Mouse (Mus musculus) hindbrain, embryonic 10.5 days (tissue): Measurements from ENCODE around the gene Zfp661. TPM values are rescaled to one million over a fixed set of nuclear protein-coding genes. Genes with fewer than 3 reads are reported as not detected.

ENCODE experiments used
- DNase-seq: peaks from one replicate; pipeline ENCODE4 v3.0.0-alpha.2; 2017; ENCODE audit warnings: low spot score
- H3K27ac ChIP-seq: fragments of 300-500 bp; sonication (generic); 2 replicates; pipeline ENCODE4 v1.5.1; 2016; ENCODE audit warnings: mild to moderate bottlenecking, moderate library complexity
- H3K27me3 ChIP-seq: fragments of 300-500 bp; sonication (generic); 2 replicates; pipeline ENCODE4 v1.6.1; 2016; ENCODE audit warnings: mild to moderate bottlenecking; ENCODE audit not compliant: poor library complexity, insufficient read depth, severe bottlenecking
- H3K36me3 ChIP-seq: fragments of 300-500 bp; sonication (generic); 2 replicates; pipeline ENCODE4 v1.6.1; 2016; ENCODE audit warnings: mild to moderate bottlenecking, moderate library complexity
- H3K4me1 ChIP-seq: fragments of 300-500 bp; sonication (generic); replicated peaks from 2 replicates; pipeline ENCODE4 v1.6.1; 2016; ENCODE audit warnings: mild to moderate bottlenecking
- H3K4me3 ChIP-seq: fragments of 300-500 bp; sonication (generic); 2 replicates; pipeline ENCODE4 v1.5.1; 2016; ENCODE audit warnings: mild to moderate bottlenecking, moderate library complexity
- H3K9me3 ChIP-seq: fragments of 300-500 bp; sonication (generic); 2 replicates; pipeline ENCODE4 v1.6.1; 2016; ENCODE audit warnings: mild to moderate bottlenecking, moderate library complexity
- WGBS: fragments of 180-500 bp; shearing (Covaris S2); methylation state at CpG from one replicate; pipeline ENCODE4 v1.1.7; 2016; 5-methylcytosine and 5-hydroxymethylcytosine counted together
- polyA plus RNA-seq: library from polyadenylated mRNA; unstranded; fragments of >200 nt; fragmentation: Nextera tagmentation; extraction: Ambion mirVana; gene quantifications from 2 replicates; pipeline ENCODE4 v1.2.1, GENCODE M21; 2016

Zfp661 gene
- polyA plus RNA-seq = 8.0 and 8.3 TPM in 2 replicates

DNA sequence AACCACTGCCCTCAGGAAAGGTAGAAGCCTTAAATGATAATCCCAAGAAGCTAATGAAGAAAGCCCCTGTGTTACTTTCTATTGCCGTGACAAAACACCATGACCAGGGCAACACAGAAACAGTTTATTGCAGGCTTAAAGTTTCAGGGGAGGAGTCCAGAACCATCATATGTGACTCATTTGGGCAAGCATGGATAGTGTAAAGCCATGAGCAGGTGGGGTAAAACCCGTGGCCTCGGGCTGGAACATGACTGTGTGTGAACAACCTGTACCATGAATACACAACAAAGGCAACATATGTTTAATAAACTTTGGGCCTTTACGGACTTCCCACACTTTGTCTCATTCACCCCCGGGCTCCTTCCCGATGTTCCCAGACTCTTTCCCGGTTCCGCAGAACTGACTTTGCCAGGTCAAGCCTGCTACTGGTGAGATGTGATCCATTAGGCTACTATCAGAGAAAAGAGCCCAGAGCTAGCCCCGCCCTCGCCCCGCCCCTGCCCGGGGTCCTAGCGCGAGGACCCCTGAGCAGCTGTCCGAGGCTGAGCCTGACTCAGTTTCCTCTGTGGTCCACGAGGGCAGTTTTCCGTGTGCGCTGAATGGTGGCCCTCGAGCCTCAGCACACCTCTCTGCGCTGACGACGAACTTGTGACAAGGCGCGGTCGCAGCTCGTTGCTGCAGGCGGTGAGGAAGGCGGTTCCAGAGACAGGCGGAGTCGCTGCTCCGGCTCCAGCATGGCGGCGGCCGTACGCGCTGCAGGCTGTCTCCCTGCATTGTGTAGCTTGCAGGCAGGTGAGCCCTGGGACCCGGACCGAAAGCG lies at the start of gene Zfp661, which contains the start of gene Mrps5:
TSS of gene Zfp661 (minus strand) at position 401 of the 820 bp plus-strand sequence.
TSS of gene Mrps5 (plus strand) at position 529 of the 820 bp plus-strand sequence.
- no peaks in the 10 kb centered on the region for H3K9me3 ChIP-seq
- no peaks in the 10 kb centered on the region for H3K27me3 ChIP-seq
- H3K4me3 ChIP-seq = peak within 1 kb of the TSS; percentile 84
- WGBS = 5% methylated on average over 39 of the region's 39 CpGs
- peaks cover 12% of the 10 kb centered on the region; the same call in 1 of the 2 replicates for H3K36me3 ChIP-seq
- H3K27ac ChIP-seq = peak within 1 kb of the TSS; percentile 100
- H3K4me1 ChIP-seq = peaks cover 36% of the 10 kb centered on the region
- DNase-seq = peak; percentile 91

DNA sequence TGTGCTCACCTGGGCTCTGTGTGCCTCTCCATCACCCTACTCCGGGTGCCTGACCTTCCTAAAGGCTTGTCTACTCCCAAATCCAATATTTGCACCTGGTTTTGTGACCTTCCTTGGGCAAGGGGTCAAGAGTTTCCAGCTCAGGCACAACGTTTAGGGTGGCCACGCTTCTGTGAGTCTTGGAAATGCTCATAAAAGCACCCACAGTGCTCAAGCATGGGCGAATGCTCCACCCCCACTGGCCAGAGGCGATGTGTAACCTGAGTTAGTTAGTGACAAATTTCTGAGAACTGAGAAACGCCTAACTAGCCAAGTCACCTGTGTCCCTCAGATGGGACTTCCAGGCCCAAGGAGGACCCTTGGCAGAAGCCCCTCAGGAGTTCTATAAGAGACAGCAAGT lies 48.7 kb upstream of the Zfp661 start:
- Histone ChIP-seq H3K27ac (no peak overlapping the region), H3K4me3 (no peak overlapping the region), H3K9me3 (no peaks in the 10 kb centered on the region), H3K36me3 (no peaks in the 10 kb centered on the region), H3K27me3 (no peaks in the 10 kb centered on the region), H3K4me1 (no peaks in the 10 kb centered on the region)
- DNase-seq = no peak
- 75% methylated on average over 6 of the region's 6 CpGs for WGBS

DNA sequence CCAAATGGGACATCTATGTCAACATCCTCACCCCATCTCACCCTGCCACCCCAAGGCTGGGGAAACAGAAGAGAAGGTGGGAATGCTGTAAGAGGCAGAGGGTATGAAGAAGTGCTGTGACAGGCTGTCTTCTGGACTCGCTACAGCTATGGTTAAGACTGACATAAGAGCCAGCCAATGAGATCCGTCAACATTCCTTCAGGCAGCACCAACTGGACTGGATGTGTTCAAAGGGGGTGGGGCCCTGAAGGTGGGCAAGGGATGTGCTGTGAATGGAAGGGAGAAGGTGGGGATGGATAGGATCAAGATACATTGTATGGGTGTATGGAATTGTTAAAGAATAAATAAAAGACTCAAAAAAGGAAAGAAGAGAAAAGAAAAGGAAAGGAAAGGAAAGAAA lies 45.7 kb upstream of the Zfp661 start:
- Histone ChIP-seq H3K4me1 (peaks cover 4% of the 10 kb centered on the region), H3K27ac (no peak overlapping the region)
- 66% methylated on average over 2 of the region's 2 CpGs for WGBS

DNA sequence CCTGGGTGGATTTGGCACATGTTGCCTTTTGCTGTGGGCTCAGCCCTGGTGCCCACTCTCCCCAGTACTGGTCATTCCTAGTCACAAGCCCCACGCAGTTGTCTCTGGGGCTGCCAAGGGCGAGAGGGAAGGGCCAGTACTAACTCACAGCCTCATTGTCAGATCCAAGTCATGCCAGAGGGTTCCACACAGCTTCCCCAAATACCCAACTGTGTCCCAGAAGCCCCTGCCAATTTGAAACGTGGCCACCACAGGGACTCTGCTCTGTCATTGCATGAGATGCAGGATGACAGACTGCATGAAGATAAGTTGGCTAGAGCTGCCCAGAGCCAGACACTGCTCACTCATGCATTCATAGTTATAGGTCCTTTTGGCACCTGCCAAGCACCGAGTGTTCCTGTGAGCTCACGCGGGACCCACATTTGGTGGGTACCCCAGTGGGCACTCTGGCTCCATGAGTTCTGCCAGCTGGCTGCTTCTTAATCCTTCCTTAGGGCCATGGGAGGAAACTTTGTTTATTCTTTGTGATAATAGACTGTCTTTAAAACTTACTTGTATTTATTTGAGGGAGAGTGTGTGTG lies 41.2 kb upstream of the Zfp661 start:
- no peaks in the 10 kb centered on the region for H3K27me3 ChIP-seq
- 82% methylated on average over 6 of the region's 6 CpGs for WGBS
- peaks cover 11% of the 10 kb centered on the region for H3K4me1 ChIP-seq
- no peak for DNase-seq
- no peak overlapping the region for H3K4me3 ChIP-seq
- H3K36me3 ChIP-seq = no peaks in the 10 kb centered on the region
- H3K9me3 ChIP-seq = no peaks in the 10 kb centered on the region
- H3K27ac ChIP-seq = no peak overlapping the region; the same call in 1 of the 2 replicates

More for the DNA sequence above, 45.7 kb upstream of the Zfp661 start:
- no peak for DNase-seq
- Histone ChIP-seq H3K36me3 (no peaks in the 10 kb centered on the region), H3K4me3 (no peak overlapping the region), H3K27me3 (no peaks in the 10 kb centered on the region), H3K9me3 (no peaks in the 10 kb centered on the region)

DNA sequence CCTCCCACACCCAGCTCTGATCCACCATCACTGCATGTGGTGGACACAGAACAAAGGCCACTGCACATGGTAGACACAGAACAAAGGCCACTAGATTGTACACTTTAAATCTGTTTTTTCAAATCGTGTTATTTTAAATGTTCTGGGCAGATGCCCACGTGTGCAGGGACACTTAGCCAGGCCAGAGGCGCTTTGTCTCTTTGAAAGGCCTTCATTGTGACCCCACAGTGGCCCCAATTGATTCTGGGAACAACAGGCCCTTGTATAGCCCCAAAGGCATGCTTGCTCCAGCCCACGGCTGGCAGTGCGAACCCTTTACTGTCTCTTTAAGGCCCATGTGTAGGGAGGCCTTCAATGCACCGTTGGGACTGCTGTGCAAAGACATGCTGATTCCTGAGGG lies 40.5 kb upstream of the Zfp661 start:
- 45% methylated on average over 6 of the region's 6 CpGs for WGBS

DNA sequence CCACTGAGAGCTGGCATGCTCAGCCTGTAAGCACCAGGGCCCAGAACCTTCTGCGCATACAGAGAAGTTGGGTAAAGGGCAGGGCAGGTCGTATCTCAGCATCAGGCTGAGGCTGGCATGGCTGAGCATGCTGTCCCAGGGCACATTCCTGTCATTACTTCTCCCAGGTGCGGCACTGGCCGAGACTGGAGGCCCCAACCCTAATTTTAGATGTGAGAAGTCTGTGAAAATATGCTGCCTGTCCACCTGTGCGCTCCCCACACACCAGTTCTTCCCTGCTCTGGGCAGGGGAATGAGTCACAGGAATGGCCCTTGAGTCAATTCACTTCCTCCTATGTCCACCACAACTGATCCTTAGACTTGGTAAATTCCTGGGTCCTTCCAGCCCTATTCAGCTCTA lies 38.8 kb upstream of the Zfp661 start:
- Histone ChIP-seq H3K4me1 (peaks cover 11% of the 10 kb centered on the region), H3K27ac (no peak overlapping the region), H3K9me3 (no peaks in the 10 kb centered on the region), H3K36me3 (no peaks in the 10 kb centered on the region), H3K27me3 (no peaks in the 10 kb centered on the region), H3K4me3 (no peak overlapping the region)
- no peak for DNase-seq
- 79% methylated on average over 5 of the region's 5 CpGs for WGBS

More for the DNA sequence above, 40.5 kb upstream of the Zfp661 start:
- DNase-seq = peak; percentile 29
- Histone ChIP-seq H3K4me1 (peaks cover 11% of the 10 kb centered on the region), H3K27ac (peak overlapping the region; percentile 35; the same call in 1 of the 2 replicates), H3K4me3 (no peak overlapping the region), H3K27me3 (no peaks in the 10 kb centered on the region), H3K9me3 (no peaks in the 10 kb centered on the region), H3K36me3 (no peaks in the 10 kb centered on the region)

DNA sequence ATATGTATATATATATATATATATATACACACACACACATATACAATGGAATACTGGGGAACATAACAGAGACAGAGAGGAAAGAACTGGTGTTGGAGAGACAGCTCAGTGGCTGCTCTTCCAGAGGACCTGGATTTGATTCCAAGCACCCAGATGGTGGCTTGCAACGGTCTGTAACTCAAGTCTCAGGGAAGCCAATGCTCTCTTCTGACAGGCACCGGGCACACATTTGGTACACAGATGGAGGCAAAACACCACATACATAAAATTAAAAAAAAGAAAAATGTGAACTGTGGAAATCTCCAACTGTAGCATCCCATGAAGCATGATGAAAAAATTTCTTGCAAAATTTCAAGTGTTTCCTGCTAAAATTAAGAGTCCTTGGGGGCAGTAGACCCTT lies 37.9 kb upstream of the Zfp661 start:
- no peaks in the 10 kb centered on the region for H3K9me3 ChIP-seq
- no peak overlapping the region for H3K4me3 ChIP-seq
- H3K36me3 ChIP-seq = no peaks in the 10 kb centered on the region
- H3K4me1 ChIP-seq = peaks cover 11% of the 10 kb centered on the region
- DNase-seq = no peak
- no peak overlapping the region for H3K27ac ChIP-seq
- WGBS = 90% methylated on average over 2 of the region's 2 CpGs
- H3K27me3 ChIP-seq = no peaks in the 10 kb centered on the region

DNA sequence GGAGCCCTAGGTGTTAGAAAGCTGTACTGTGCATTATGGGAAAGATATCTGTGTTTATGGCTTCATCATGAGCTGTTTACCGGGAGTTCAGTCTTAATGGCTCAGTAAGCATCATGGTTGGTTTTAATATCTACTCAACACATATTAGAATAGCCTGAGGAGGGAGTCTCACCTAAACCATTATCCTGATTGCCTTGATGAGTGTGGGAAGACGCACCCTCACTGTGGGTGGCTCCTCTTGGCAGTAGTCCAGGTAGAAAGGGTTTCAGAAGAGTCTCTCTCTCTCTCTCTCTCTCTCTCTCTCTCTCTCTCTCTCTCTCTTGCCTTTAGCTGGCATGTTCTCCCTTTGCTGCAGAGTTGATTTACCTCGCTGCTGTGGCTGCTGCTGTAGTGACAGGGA lies 35.2 kb upstream of the Zfp661 start:
- H3K4me1 ChIP-seq = peaks cover 2% of the 10 kb centered on the region
- H3K27me3 ChIP-seq = no peaks in the 10 kb centered on the region
- WGBS = 63% methylated on average over 3 of the region's 3 CpGs

DNA sequence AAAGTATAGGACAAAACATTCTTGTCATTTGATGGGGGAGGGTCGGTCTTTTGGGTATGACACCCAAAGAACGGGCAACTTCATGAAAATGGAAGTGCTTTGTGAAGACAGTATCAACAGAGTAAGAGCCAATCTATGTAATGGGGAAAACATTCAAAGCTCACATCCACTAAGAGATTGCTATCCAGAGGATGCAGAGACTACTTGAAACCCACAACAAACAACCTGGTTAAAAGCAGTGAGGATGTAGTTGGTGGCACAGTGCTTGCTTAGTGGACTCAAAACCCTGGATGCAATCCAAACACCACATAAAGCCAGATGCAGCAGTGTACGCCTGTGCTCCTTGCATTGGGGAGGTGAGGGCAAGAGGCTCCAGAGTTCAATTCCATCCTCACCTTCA lies 32.4 kb upstream of the Zfp661 start:
- DNase-seq = no peak
- Histone ChIP-seq H3K27ac (no peak overlapping the region), H3K4me3 (no peak overlapping the region), H3K9me3 (no peaks in the 10 kb centered on the region), H3K4me1 (no peaks in the 10 kb centered on the region), H3K27me3 (no peaks in the 10 kb centered on the region), H3K36me3 (no peaks in the 10 kb centered on the region)
- WGBS = 88% methylated on average over 3 of the region's 3 CpGs

More for the DNA sequence above, 35.2 kb upstream of the Zfp661 start:
- Histone ChIP-seq H3K27ac (no peak overlapping the region), H3K4me3 (no peak overlapping the region), H3K9me3 (no peaks in the 10 kb centered on the region), H3K36me3 (no peaks in the 10 kb centered on the region)
- no peak for DNase-seq

DNA sequence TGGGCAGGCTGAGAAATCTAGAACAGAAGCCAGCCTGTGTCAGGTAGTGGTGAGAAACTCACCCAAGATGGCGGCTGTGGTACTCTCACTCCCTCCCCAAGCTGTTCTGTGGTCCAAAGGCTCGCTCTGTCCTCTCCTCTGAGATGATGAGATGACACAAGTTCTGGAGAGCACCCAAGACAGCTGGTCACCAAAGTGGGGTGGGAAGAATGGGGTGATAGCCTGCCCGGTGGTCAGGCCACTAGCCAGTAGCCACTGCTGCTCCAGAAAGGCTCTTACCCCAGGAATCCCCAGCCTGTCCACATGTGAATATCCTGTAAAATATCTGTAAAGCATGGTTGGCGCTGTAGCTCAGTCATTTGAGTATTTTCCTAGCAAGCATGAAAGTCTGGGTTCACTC lies 25.4 kb upstream of the Zfp661 start:
- no peak overlapping the region for H3K27ac ChIP-seq
- no peaks in the 10 kb centered on the region for H3K9me3 ChIP-seq
- WGBS = 90% methylated on average over 4 of the region's 4 CpGs
- no peaks in the 10 kb centered on the region for H3K27me3 ChIP-seq
- H3K4me3 ChIP-seq = no peak overlapping the region
- no peak for DNase-seq
- H3K36me3 ChIP-seq = no peaks in the 10 kb centered on the region
- peaks cover 27% of the 10 kb centered on the region for H3K4me1 ChIP-seq

DNA sequence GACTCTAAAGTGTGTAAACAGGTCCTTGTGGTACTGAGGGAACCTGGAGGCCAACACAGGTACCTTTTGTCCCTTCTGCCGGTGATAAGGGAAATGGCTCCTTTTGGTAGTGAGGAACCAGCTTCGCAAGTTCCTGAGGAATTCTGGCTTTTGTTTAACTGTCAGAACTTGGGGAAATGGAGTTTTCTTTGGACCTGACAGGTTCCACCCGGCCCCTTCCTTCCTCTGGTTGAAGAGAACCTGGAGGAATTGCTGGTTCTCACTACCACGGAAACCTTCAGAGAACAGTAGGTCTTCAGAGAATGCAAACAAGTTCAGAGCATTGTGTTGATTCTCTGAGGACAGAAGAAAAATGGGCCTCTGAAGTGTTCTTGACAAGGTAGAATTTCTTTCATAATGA lies 24.5 kb upstream of the Zfp661 start:
- H3K27ac ChIP-seq = no peak overlapping the region
- 86% methylated on average over 4 of the region's 4 CpGs for WGBS
- no peak for DNase-seq
- no peaks in the 10 kb centered on the region for H3K9me3 ChIP-seq
- H3K4me3 ChIP-seq = no peak overlapping the region
- peaks cover 4% of the 10 kb centered on the region for H3K36me3 ChIP-seq
- peaks cover 27% of the 10 kb centered on the region for H3K4me1 ChIP-seq
- no peaks in the 10 kb centered on the region for H3K27me3 ChIP-seq

DNA sequence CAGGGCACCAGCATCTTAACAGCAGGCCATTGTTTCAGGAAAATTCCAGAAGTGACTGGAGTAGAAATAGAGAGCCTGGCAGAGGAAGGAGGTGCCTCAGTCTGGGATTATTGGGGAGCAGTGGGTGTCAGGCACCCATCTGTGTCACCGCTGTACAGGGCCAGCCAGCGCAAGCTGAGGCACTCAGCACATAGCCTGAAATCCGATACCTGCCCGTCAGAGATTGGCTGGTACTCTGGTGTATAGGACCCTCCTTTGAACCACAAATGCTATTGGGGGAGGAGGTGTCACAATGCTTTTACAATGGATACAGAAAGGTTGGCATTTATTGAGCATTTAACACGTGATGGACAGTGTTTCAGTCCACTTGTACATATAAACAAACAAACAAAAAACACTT lies 22.1 kb upstream of the Zfp661 start:
- Histone ChIP-seq H3K27me3 (no peaks in the 10 kb centered on the region), H3K9me3 (no peaks in the 10 kb centered on the region), H3K4me1 (peaks cover 27% of the 10 kb centered on the region), H3K27ac (no peak overlapping the region), H3K4me3 (no peak overlapping the region), H3K36me3 (peaks cover 28% of the 10 kb centered on the region)
- 6% methylated on average over 5 of the region's 5 CpGs for WGBS
- DNase-seq = no peak

DNA sequence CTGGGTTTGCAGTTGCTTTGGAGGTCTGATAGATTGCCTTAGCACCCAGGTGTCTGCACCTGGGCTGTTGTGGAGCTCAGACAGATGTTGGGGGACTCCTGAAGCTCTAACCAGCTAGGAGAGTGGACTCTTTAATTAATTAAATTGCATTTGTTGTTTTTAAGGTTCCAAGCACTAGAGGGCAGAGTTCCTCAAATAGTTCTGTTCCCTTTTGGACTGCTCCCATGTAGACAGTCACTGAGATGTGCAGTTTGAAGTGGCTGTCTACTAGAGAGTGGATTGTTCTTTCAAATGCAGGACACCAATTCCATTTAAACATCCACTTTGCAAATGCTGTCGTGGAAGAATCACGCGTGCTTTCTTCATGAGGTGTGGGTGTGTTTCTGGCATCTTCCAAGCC lies 21.3 kb upstream of the Zfp661 start:
- Histone ChIP-seq H3K27me3 (no peaks in the 10 kb centered on the region), H3K27ac (no peak overlapping the region), H3K4me1 (peaks cover 27% of the 10 kb centered on the region), H3K4me3 (no peak overlapping the region), H3K36me3 (peaks cover 36% of the 10 kb centered on the region), H3K9me3 (no peaks in the 10 kb centered on the region)
- no peak for DNase-seq
- 54% methylated on average over 3 of the region's 3 CpGs for WGBS
